Mouse (Mus musculus) heart, adult 2 months (tissue): Measurements from ENCODE around the gene Dcst2. TPM values are rescaled to one million over a fixed set of nuclear protein-coding genes. Genes with fewer than 3 reads are reported as not detected.

Source experiments
- DNase-seq, 2 experiments: peaks; one replicate each; pipeline ENCODE4 v3.0.0; 2021
- H3K27ac ChIP-seq: fragments of 200-600 bp; 2 replicates; pipeline ENCODE4 v1.8.1; 2022
- H3K27me3 ChIP-seq: fragments of 200-500 bp; 2 replicates; pipeline ENCODE4 v1.6.1; 2012; ENCODE audit warnings: mild to moderate bottlenecking, low read length, inconsistent platforms, mixed read lengths; ENCODE audit not compliant: control insufficient read depth, insufficient read depth
- H3K36me3 ChIP-seq: fragments of 200-500 bp; 2 replicates; pipeline ENCODE4 v1.6.1; 2012; ENCODE audit warnings: low read length, inconsistent platforms; ENCODE audit not compliant: control insufficient read depth, insufficient read depth
- H3K4me1 ChIP-seq: fragments of 200-500 bp; 2 replicates; pipeline ENCODE4 v1.6.1; 2011; ENCODE audit warnings: low read length; ENCODE audit not compliant: control insufficient read depth, insufficient read depth
- H3K4me3 ChIP-seq: fragments of 200-600 bp; 2 replicates; pipeline ENCODE4 v1.8.1; 2022
- H3K79me2 ChIP-seq: fragments of 200-500 bp; replicated peaks from 2 replicates; pipeline ENCODE4 v1.6.1; 2012; ENCODE audit warnings: mild to moderate bottlenecking, inconsistent platforms, low read length, moderate library complexity, mixed read lengths; ENCODE audit not compliant: control insufficient read depth, insufficient read depth
- H3K9ac ChIP-seq: fragments of 200-500 bp; 2 replicates; pipeline ENCODE4 v1.6.1; 2012; ENCODE audit warnings: low read depth, mild to moderate bottlenecking, control low read depth, inconsistent platforms, low read length, mixed read lengths
- CTCF ChIP-seq: fragments of 200-600 bp; IDR thresholded peaks from 2 replicates; pipeline ENCODE4 v1.8.1; 2022; ENCODE audit warnings: antibody characterized with exemption, mild to moderate bottlenecking, moderate library complexity
- EP300 ChIP-seq: fragments of 200-500 bp; IDR thresholded peaks from 2 replicates; pipeline ENCODE4 v1.6.1; 2011; ENCODE audit warnings: low read depth, low read length, control low read depth; ENCODE audit not compliant: insufficient read depth
- POLR2A ChIP-seq: fragments of 200-500 bp; IDR thresholded peaks from 2 replicates; pipeline ENCODE4 v1.6.1; 2011; ENCODE audit warnings: mild to moderate bottlenecking, low read depth, low read length, control low read depth; ENCODE audit not compliant: insufficient read depth
- WGBS: fragments of 180-500 bp; shearing (Covaris S2); methylation state at CpG from one replicate; pipeline ENCODE4 v1.1.7; 2018; 5-methylcytosine and 5-hydroxymethylcytosine counted together
- intact Hi-C: fragments of 180-260 bp; cut with DNase I; formaldehyde crosslinking; loops from one replicate; pipeline ENCODE4 v1.15.1; 2025
- polyA plus RNA-seq: library from polyadenylated mRNA; depleted of rRNA; stranded (reverse); fragments of >200 nt; gene quantifications from 2 replicates; pipeline ENCODE4 v1.2.3, GENCODE M21; 2012
- total RNA-seq, 2 experiments: library from RNA; stranded (reverse); gene quantifications; 2 replicates each; pipeline ENCODE4 v1.2.3; 2021

Dcst2 gene
- total and polyA plus RNA-seq, 3 experiments, result 0.35 TPM; not detected in 2

DNA sequence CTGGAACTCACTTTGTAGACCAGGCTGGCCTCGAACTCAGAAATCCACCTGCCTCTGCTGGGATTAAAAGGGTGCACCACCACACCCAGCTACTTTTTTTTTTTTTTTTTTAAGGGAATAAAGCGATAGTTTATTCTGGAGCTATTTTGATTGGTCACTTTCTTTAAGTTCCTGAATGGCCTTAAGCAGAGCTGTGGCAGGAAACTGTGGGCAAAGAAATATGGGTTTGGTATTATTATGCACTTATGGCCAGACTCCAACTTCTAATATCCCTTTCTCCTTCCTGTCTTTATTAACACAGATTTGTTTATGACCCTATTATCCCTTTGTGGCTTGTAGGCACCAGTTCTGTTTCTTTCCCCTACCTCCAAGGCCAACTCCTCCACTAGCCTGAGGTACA lies 58.6 kb downstream of the Dcst2 start:
- intact Hi-C loops, result no loop called here

DNA sequence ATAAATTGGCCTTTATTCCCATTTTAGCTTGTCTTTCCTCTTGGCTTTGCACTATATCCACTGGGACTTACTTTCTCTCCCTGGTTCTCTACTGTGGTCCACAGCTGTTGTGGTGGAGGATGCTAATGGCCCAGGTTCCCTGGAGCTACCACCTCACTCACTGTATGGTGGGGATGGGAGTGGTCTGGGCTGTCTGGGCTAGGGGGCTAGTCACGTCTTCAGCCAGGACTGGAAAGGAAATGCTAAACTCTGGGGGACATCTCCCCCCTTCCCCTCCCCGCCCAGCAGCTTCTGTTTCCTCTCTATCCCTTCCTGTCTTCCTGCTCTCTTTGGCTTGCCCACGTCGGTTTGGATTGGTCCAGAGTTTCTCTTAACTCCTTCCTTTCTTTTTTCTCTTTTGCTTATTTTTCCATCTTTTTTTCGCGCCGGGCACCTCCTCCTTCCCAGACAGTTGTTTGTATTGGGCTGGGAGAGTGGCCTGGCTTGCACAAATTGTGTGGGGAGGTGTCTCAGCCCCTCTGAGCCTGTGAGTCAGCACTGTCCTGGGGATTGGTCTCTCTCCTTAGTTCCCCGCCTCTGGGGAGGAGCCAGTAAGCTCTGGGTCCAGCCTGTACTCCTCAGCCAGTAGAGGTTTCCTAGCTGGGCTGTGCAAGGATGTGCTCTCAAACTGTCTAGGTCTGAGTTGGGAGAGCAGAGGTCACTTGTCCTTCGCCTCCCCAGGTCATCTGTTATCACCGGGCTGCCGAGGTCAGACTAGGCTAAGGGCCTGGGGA lies 59.4 kb downstream of the Dcst2 start:
- no peaks in the 10 kb centered on the region for H3K27me3 ChIP-seq
- peaks cover 2% of the 10 kb centered on the region; the same call in 1 of the 2 replicates for H3K79me2 ChIP-seq
- H3K27ac ChIP-seq, result peak overlapping the region; percentile 80
- peak overlapping the region; percentile 59 for H3K9ac ChIP-seq
- TF ChIP-seq EP300 (0 out of 2 replicates have a peak, but pooled peaks have one; percentile 28), CTCF (no peak), POLR2A (peak; percentile 93)
- whole genome bisulfite sequencing, result 12% methylated on average over 11 of the region's 11 CpGs
- DNase-seq, result peak; percentile 84 to 90
- H3K4me1 ChIP-seq, result peaks cover 8% of the 10 kb centered on the region
- H3K36me3 ChIP-seq, result no peaks in the 10 kb centered on the region
- H3K4me3 ChIP-seq, result peak overlapping the region; percentile 41
- intact Hi-C loops, result no loop called here

More for the DNA sequence above, 58.6 kb downstream of the Dcst2 start:
- H3K27ac ChIP-seq, result peak overlapping the region; percentile 80
- H3K79me2 ChIP-seq, result peaks cover 2% of the 10 kb centered on the region; the same call in 1 of the 2 replicates
- H3K36me3 ChIP-seq, result no peaks in the 10 kb centered on the region
- 29% methylated on average over 2 of the region's 2 CpGs for WGBS
- no peak overlapping the region for H3K4me3 ChIP-seq
- no peak for TF ChIP-seq POLR2A
- no peak for TF ChIP-seq CTCF
- TF ChIP-seq EP300, result no peak
- H3K27me3 ChIP-seq, result no peaks in the 10 kb centered on the region
- no peak for DNase-seq
- H3K4me1 ChIP-seq, result peaks cover 8% of the 10 kb centered on the region
- no peak overlapping the region for H3K9ac ChIP-seq

DNA sequence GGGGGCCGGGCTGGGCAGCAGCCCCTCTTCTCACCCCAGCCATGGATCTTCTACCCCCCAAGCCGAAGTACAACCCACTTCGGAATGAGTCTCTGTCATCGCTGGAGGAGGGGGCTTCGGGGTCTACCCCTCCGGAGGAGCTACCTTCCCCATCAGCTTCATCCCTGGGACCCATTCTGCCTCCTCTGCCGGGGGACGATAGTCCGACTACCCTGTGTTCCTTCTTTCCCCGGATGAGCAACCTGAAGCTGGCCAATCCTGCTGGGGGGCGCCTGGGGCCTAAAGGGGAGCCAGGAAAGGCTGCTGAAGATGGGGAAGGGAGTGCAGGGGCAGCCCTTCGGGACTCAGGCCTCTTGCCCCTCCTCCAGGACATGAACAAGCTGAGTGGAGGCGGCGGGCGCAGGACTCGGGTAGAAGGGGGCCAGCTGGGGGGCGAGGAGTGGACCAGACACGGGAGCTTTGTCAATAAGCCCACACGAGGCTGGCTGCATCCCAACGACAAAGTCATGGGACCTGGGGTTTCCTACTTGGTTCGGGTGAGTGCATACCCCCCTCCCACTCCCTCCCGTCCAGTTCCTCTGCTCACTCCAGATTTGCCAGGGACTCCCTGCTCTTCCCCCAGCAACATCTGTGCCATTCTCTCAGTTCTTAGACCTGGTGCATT lies 60.2 kb downstream of the Dcst2 start:
- peak in 1 of 2 experiments; percentile 45 for DNase-seq
- peak overlapping the region; percentile 80 for H3K27ac ChIP-seq
- H3K36me3 ChIP-seq, result no peaks in the 10 kb centered on the region
- H3K9ac ChIP-seq, result peak overlapping the region; percentile 59
- H3K4me1 ChIP-seq, result peaks cover 8% of the 10 kb centered on the region
- WGBS, result 16% methylated on average over 22 of the region's 22 CpGs
- TF ChIP-seq EP300 (no peak), CTCF (no peak), POLR2A (no peak)
- intact Hi-C loops, result no loop called here
- no peaks in the 10 kb centered on the region for H3K27me3 ChIP-seq
- H3K79me2 ChIP-seq, result no peaks in the 10 kb centered on the region; the same call in 1 of the 2 replicates
- H3K4me3 ChIP-seq, result peak overlapping the region; percentile 41

DNA sequence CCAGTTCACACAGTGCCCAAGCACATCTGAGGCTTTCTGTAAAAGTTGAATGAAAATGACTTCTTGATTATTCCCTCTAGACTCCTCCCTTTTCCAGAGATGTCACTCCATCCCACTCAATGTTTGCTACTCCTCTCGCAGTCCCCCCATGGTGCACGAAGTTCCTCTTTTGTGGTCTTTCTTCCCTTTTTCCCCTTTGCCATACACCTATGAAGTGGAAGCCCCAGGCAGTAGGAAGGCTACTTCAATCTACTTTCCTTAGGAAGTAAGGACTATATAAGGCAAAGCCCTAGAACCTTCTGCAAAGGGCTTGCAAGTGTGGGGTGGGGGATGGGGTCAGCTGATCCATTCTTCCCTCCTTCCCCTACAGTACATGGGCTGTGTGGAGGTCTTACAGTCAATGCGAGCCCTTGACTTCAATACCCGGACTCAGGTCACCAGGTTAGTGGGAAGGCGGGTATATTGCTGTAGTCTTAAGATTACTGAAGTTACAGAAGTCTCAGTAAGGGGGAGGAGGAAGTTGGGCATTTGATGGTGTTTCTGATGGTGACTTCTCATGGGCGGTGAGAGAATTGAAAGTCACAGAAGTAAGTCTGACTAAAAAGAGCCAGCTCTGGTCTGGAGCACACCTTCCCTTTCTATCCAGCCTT lies 60.9 kb downstream of the Dcst2 start:
- H3K27me3 ChIP-seq, result no peaks in the 10 kb centered on the region
- no peak for TF ChIP-seq POLR2A
- no peak for TF ChIP-seq EP300
- no peak for TF ChIP-seq CTCF
- no peaks in the 10 kb centered on the region; the same call in 1 of the 2 replicates for H3K79me2 ChIP-seq
- intact Hi-C loops, result no loop called here
- DNase-seq, result no peak
- no peaks in the 10 kb centered on the region for H3K36me3 ChIP-seq
- peaks cover 8% of the 10 kb centered on the region for H3K4me1 ChIP-seq
- 56% methylated on average over 6 of the region's 6 CpGs for WGBS
- H3K4me3 ChIP-seq, result no peak overlapping the region
- H3K27ac ChIP-seq, result no peak overlapping the region
- no peak overlapping the region for H3K9ac ChIP-seq

DNA sequence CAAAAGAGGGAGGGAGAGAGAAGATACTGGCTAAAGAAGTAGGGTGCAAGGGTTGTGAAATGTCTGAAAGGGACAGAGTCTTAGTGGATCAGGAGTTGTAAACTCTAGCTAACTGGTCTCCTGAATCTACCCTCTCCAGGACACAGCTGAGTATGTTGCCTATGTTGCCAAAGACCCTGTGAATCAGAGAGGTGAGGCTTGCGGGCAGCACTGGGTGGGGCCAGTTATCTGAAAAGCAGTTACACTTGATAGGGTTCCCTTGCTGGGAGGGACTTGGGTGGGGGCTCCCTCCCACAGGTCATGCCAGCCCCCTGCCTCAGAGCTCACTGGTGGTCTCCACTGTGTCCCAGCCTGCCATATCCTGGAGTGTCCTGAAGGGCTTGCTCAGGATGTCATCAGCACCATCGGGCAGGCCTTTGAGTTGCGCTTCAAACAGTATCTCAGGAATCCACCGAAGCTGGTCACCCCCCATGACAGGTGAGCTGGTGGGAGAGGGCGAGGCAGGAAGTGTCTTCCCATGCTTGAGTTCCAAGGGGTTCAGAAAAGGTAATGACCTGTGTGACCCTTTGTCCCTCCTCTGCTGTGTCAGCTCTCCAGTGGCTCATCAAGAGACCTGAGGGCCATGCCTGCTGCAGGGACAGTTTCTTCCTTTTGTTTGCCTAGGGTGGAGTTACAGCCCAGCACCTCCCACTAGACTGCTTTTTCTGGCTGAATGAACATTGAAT lies 62.8 kb downstream of the Dcst2 start:
- H3K79me2 ChIP-seq, result no peaks in the 10 kb centered on the region; the same call in 1 of the 2 replicates
- DNase-seq, result no peak
- H3K36me3 ChIP-seq, result no peaks in the 10 kb centered on the region
- no peak overlapping the region for H3K9ac ChIP-seq
- peaks cover 6% of the 10 kb centered on the region for H3K4me1 ChIP-seq
- 83% methylated on average over 5 of the region's 5 CpGs for WGBS
- no peak overlapping the region for H3K4me3 ChIP-seq
- intact Hi-C loops, result no loop called here
- no peaks in the 10 kb centered on the region for H3K27me3 ChIP-seq
- H3K27ac ChIP-seq, result no peak overlapping the region
- TF ChIP-seq POLR2A (no peak), EP300 (no peak), CTCF (no peak)
